Mouse (Mus musculus): Measurements from ENCODE around the gene Glod5. TPM values are rescaled to one million over a fixed set of nuclear protein-coding genes. Genes with fewer than 3 reads are reported as not detected.

Glod5 gene
- polyA plus RNA-seq, 1 experiment from 2014 or later = 3.2 TPM

- Histone ChIP-seq H3K9me3 (replicated peaks; ENCODE audit: low read length) (no peaks in the 10 kb centered on the region), H3K27me3 (ENCODE audit: insufficient read depth, low read length) (no peaks in the 10 kb centered on the region), H3K4me2 (ENCODE audit: low read length) (no peak overlapping the region), H3K36me3 (ENCODE audit: insufficient read depth, low read length) (no peaks in the 10 kb centered on the region), H3K4me3 (replicated peaks; ENCODE audit: low read depth, low read length) (no peak overlapping the region), H3K4me1 (replicated peaks; ENCODE audit: insufficient read depth, low read length) (no peaks in the 10 kb centered on the region), H3K27ac (no peak overlapping the region), H3K9ac (ENCODE audit: low read depth, low read length) (no peak overlapping the region)
- no peak for DNase-seq (ENCODE audit: low spot score)
- ATAC-seq (replicated peaks; ENCODE audit: low FRiP score, low read depth) = no peak
- no peak for TF ChIP-seq CTCF (IDR thresholded peaks at IDR 0.05; ENCODE audit: low read depth)
- WGBS = 81% methylated on average over 4 of the region's 4 CpGs
Measured at GRCm38 (mm10) chrX:7971292-7971691, 47.0 kb downstream of the Glod5 start.

- 89% methylated on average over 3 of the region's 3 CpGs for WGBS
- DNase-seq (ENCODE audit: low spot score) (no peak), ATAC-seq (replicated peaks; ENCODE audit: low FRiP score, low read depth) (no peak)
- Histone ChIP-seq H3K27me3 (ENCODE audit: insufficient read depth, low read length) (no peaks in the 10 kb centered on the region), H3K4me1 (replicated peaks; ENCODE audit: insufficient read depth, low read length) (no peaks in the 10 kb centered on the region), H3K9me3 (replicated peaks; ENCODE audit: low read length) (no peaks in the 10 kb centered on the region), H3K36me3 (ENCODE audit: insufficient read depth, low read length) (no peaks in the 10 kb centered on the region), H3K9ac (ENCODE audit: low read depth, low read length) (no peak overlapping the region), H3K27ac (no peak overlapping the region), H3K4me3 (replicated peaks; ENCODE audit: low read depth, low read length) (no peak overlapping the region), H3K4me2 (ENCODE audit: low read length) (no peak overlapping the region)
- no peak for TF ChIP-seq CTCF (IDR thresholded peaks at IDR 0.05; ENCODE audit: low read depth)
Measured at GRCm38 (mm10) chrX:7968899-7969298, 49.4 kb downstream of the Glod5 start.

GRCm38 (mm10) chrX:7968226-7968625 lies 50.1 kb downstream of the Glod5 start:
- no peak overlapping the region for H3K9ac ChIP-seq (ENCODE audit: low read depth, low read length)
- no peaks in the 10 kb centered on the region for H3K9me3 ChIP-seq (replicated peaks; ENCODE audit: low read length)
- H3K27ac ChIP-seq = no peak overlapping the region
- no peak for DNase-seq (ENCODE audit: low spot score)
- WGBS = 74% methylated on average over 8 of the region's 8 CpGs
- H3K4me2 ChIP-seq (ENCODE audit: low read length) = no peak overlapping the region
- no peak for TF ChIP-seq CTCF (IDR thresholded peaks at IDR 0.05; ENCODE audit: low read depth)
- H3K27me3 ChIP-seq (ENCODE audit: insufficient read depth, low read length) = no peaks in the 10 kb centered on the region
- no peaks in the 10 kb centered on the region for H3K36me3 ChIP-seq (ENCODE audit: insufficient read depth, low read length)
- no peak overlapping the region for H3K4me3 ChIP-seq (replicated peaks; ENCODE audit: low read depth, low read length)
- no peaks in the 10 kb centered on the region for H3K4me1 ChIP-seq (replicated peaks; ENCODE audit: insufficient read depth, low read length)
- no peak for ATAC-seq (replicated peaks; ENCODE audit: low FRiP score, low read depth)

- no peak for DNase-seq (ENCODE audit: low spot score)
Measured at GRCm38 (mm10) chrX:7967596-7968201, 50.6 kb downstream of the Glod5 start.

GRCm38 (mm10) chrX:7966161-7966560 lies 52.1 kb downstream of the Glod5 start:
- Histone ChIP-seq H3K27me3 (ENCODE audit: insufficient read depth, low read length) (no peaks in the 10 kb centered on the region), H3K27ac (no peak overlapping the region), H3K9me3 (replicated peaks; ENCODE audit: low read length) (no peaks in the 10 kb centered on the region), H3K4me1 (replicated peaks; ENCODE audit: insufficient read depth, low read length) (no peaks in the 10 kb centered on the region), H3K36me3 (ENCODE audit: insufficient read depth, low read length) (no peaks in the 10 kb centered on the region), H3K9ac (ENCODE audit: low read depth, low read length) (no peak overlapping the region), H3K4me2 (ENCODE audit: low read length) (no peak overlapping the region), H3K4me3 (replicated peaks; ENCODE audit: low read depth, low read length) (no peak overlapping the region)
- DNase-seq (ENCODE audit: low spot score) (no peak), ATAC-seq (replicated peaks; ENCODE audit: low FRiP score, low read depth) (no peak)
- TF ChIP-seq CTCF (IDR thresholded peaks at IDR 0.05; ENCODE audit: low read depth) = no peak
- WGBS = 72% methylated on average over 4 of the region's 4 CpGs

More at GRCm38 (mm10) chrX:7967596-7968201, 50.6 kb downstream of the Glod5 start:
- Histone ChIP-seq H3K9me3 (replicated peaks; ENCODE audit: low read length) (no peaks in the 10 kb centered on the region), H3K4me1 (replicated peaks; ENCODE audit: insufficient read depth, low read length) (no peaks in the 10 kb centered on the region), H3K9ac (ENCODE audit: low read depth, low read length) (no peak overlapping the region), H3K4me2 (ENCODE audit: low read length) (no peak overlapping the region), H3K27ac (no peak overlapping the region), H3K4me3 (replicated peaks; ENCODE audit: low read depth, low read length) (no peak overlapping the region), H3K27me3 (ENCODE audit: insufficient read depth, low read length) (no peaks in the 10 kb centered on the region), H3K36me3 (ENCODE audit: insufficient read depth, low read length) (no peaks in the 10 kb centered on the region)
- 79% methylated on average over 7 of the region's 9 CpGs for WGBS
- no peak for ATAC-seq (replicated peaks; ENCODE audit: low FRiP score, low read depth)
- TF ChIP-seq CTCF (IDR thresholded peaks at IDR 0.05; ENCODE audit: low read depth) = no peak

GRCm38 (mm10) chrX:7963829-7964626 lies 54.3 kb downstream of the Glod5 start:
- no peak for TF ChIP-seq CTCF (IDR thresholded peaks at IDR 0.05; ENCODE audit: low read depth)
- Histone ChIP-seq H3K4me2 (ENCODE audit: low read length) (no peak overlapping the region), H3K27me3 (ENCODE audit: insufficient read depth, low read length) (no peaks in the 10 kb centered on the region), H3K9ac (ENCODE audit: low read depth, low read length) (no peak overlapping the region), H3K4me3 (replicated peaks; ENCODE audit: low read depth, low read length) (no peak overlapping the region), H3K9me3 (replicated peaks; ENCODE audit: low read length) (no peaks in the 10 kb centered on the region), H3K27ac (no peak overlapping the region), H3K4me1 (replicated peaks; ENCODE audit: insufficient read depth, low read length) (no peaks in the 10 kb centered on the region), H3K36me3 (ENCODE audit: insufficient read depth, low read length) (no peaks in the 10 kb centered on the region)
- WGBS = 69% methylated on average over 7 of the region's 7 CpGs
- DNase-seq (ENCODE audit: low spot score) = no peak
- no peak for ATAC-seq (replicated peaks; ENCODE audit: low FRiP score, low read depth)
